Mouse (Mus musculus) erythroblast, embryonic 14.5 days (primary cell): ENCODE results near the gene Usp51.
"Not testable (repeated sequence)": the region's sequence is repeated elsewhere in the genome, so short reads cannot be mapped to it uniquely, and the experiment has no call there.

ENCODE experiments used
- GATA1 ChIP-seq: IDR thresholded peaks from 2 replicates; pipeline ENCODE4 v1.6.1; 2012; ENCODE audit warnings: low read length, inconsistent platforms, mixed read lengths
- TAL1 ChIP-seq: IDR thresholded peaks from 3 replicates; pipeline ENCODE4 v1.6.1; 2012; ENCODE audit warnings: low read length, inconsistent platforms, mixed read lengths

DNA sequence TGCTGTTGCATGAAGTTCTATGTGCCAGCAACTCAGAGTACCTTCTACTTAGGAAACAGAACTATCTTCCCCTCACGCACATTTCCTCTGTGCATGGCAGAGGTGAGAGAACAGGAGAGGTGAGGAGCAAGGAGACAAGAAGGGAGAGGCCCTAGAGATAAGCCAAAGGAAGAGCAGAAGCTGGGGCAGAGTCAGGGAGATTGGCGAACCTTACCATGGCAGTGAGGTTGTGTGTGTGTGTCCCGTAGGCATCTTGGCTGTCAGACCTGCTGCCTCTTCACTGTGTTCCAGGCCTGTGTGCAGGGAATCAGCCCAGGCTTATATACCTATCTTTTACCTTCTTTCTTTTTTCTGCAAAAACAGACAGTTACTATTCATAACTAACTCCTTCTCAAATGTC, 19.4 kb downstream of the Usp51 start:
- TF ChIP-seq GATA1, TAL1: not testable (repeated sequence)
